Mouse (Mus musculus): Measurements from ENCODE around the gene Mad1l1. TPM values are rescaled to one million over a fixed set of nuclear protein-coding genes. Genes with fewer than 3 reads are reported as not detected.

Mad1l1 gene
- polyA plus RNA-seq, 1 experiment from 2014 or later: 20.6 TPM

Other genes with a start within 250 kb of the Mad1l1 start
- 22.4 and 28.3 TPM in 2 replicates for gene Nudt1, start 104 bp upstream of the Mad1l1 start, polyA plus RNA-seq (2015; fragmentation: Nextera tagmentation; extraction: Ambion mirVana)
- 13.5 and 15.7 TPM in 2 replicates for gene Mrm2, start 10.3 kb upstream of the Mad1l1 start, polyA plus RNA-seq (2015; fragmentation: Nextera tagmentation; extraction: Ambion mirVana)
- 14.8 and 17.5 TPM in 2 replicates for gene Snx8, start 67.7 kb upstream of the Mad1l1 start, polyA plus RNA-seq (2015; fragmentation: Nextera tagmentation; extraction: Ambion mirVana)
- gene Eif3b, start 97.8 kb upstream of the Mad1l1 start, polyA plus RNA-seq (2015; fragmentation: Nextera tagmentation; extraction: Ambion mirVana): 68.9 and 97.8 TPM in 2 replicates
- 0.09 TPM in 1 of 2 replicates, not detected in the other for gene Gm4869, start 124.1 kb upstream of the Mad1l1 start, polyA plus RNA-seq (2015; fragmentation: Nextera tagmentation; extraction: Ambion mirVana)
- 12.2 and 17.4 TPM in 2 replicates for gene Chst12, start 184.0 kb upstream of the Mad1l1 start, polyA plus RNA-seq (2015; fragmentation: Nextera tagmentation; extraction: Ambion mirVana)
- gene Grifin, start 243.5 kb upstream of the Mad1l1 start, polyA plus RNA-seq (2015; fragmentation: Nextera tagmentation; extraction: Ambion mirVana): 1.1 TPM in 1 of 2 replicates, not detected in the other